Mouse (Mus musculus) heart, embryonic 11.5 days (tissue): ENCODE data around the gene Agtrap. TPM values are rescaled to one million over a fixed set of nuclear protein-coding genes. Genes with fewer than 3 reads are reported as not detected.

ENCODE experiments used
- ATAC-seq: fragments of 200-750 bp; cut with Nextera tagmentation; replicated peaks from 2 replicates; pipeline ENCODE4 v1.8.0; 2017; ENCODE audit warnings: moderate library complexity; ENCODE audit not compliant: insufficient number of reproducible peaks, low FRiP score, low TSS enrichment
- H3K27ac ChIP-seq: fragments of 300-500 bp; sonication (generic); 2 replicates; pipeline ENCODE4 v1.5.1; 2014; ENCODE audit warnings: mild to moderate bottlenecking, low read depth, low read length
- H3K27me3 ChIP-seq: fragments of 300-500 bp; sonication (generic); 2 replicates; pipeline ENCODE4 v1.6.1; 2014; ENCODE audit warnings: mild to moderate bottlenecking, low read length, mixed read lengths; ENCODE audit not compliant: control insufficient read depth, insufficient read depth
- H3K36me3 ChIP-seq: fragments of 300-500 bp; sonication (generic); 2 replicates; pipeline ENCODE4 v1.6.1; 2014; ENCODE audit warnings: mild to moderate bottlenecking, low read length, moderate library complexity, mixed read lengths; ENCODE audit not compliant: control insufficient read depth, insufficient read depth
- H3K4me1 ChIP-seq: fragments of 300-500 bp; sonication (generic); 2 replicates; pipeline ENCODE4 v1.6.1; 2014; ENCODE audit warnings: low read length; ENCODE audit not compliant: control insufficient read depth, insufficient read depth
- H3K4me2 ChIP-seq: fragments of 300-500 bp; sonication (generic); 2 replicates; pipeline ENCODE4 v1.6.1; 2014; ENCODE audit warnings: mild to moderate bottlenecking, moderate library complexity
- H3K4me3 ChIP-seq: fragments of 300-500 bp; sonication (generic); 2 replicates; pipeline ENCODE4 v1.5.1; 2014; ENCODE audit warnings: low read depth, low read length
- H3K9ac ChIP-seq: fragments of 300-500 bp; sonication (generic); 2 replicates; pipeline ENCODE4 v1.6.1; 2014; ENCODE audit warnings: mild to moderate bottlenecking, low read depth, low read length, moderate library complexity
- H3K9me3 ChIP-seq: fragments of 300-500 bp; sonication (generic); replicated peaks from 2 replicates; pipeline ENCODE4 v1.6.1; 2016; ENCODE audit warnings: low read length; ENCODE audit not compliant: control insufficient read depth
- WGBS: fragments of 180-500 bp; shearing (Covaris S2); extraction: QIAGEN DNeasy Blood & Tissue Kit; methylation state at CpG from one replicate; pipeline ENCODE4 v1.1.7; 2014; ENCODE audit not compliant: insufficient replicate concordance; 5-methylcytosine and 5-hydroxymethylcytosine counted together
- polyA plus RNA-seq: library from polyadenylated mRNA; unstranded; fragments of >200 nt; fragmentation: Nextera tagmentation; extraction: Ambion mirVana; gene quantifications from 2 replicates; pipeline ENCODE4 v1.2.1, GENCODE M21; 2014

Agtrap gene
- polyA plus RNA-seq, 1 experiment from 2014 or later, result 17.6 TPM

DNA sequence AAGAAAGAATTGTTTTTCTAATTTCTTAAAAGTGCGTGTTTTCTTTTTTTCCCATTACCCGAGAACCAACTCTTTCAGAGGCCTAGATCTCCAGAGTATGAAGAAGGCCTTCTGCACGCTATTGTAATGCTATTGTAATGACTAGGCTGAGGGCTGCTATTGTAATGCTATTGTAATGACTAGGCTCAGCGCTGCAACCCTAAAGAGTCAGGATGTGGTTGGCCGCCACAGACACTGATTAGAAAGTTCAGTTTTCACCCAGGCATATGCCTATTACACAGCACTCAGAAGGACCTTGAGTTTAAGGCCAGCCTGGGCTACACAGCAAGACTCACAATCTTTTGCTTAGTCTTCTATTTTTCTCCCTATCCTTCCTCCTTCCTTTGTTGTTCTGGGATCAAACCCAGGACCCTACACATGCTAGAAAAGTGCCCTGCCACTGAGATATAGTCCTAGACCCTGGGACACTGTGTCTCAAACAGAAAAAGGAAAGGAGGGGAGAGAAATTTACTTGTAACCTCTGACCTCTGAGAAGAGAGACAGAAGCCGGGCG, 53.9 kb downstream of the Agtrap start:
- Histone ChIP-seq H3K36me3 (no peaks in the 10 kb centered on the region), H3K4me3 (no peak overlapping the region), H3K9ac (no peak overlapping the region), H3K27ac (no peak overlapping the region), H3K9me3 (no peaks in the 10 kb centered on the region), H3K4me2 (no peak overlapping the region), H3K4me1 (peaks cover 5% of the 10 kb centered on the region; the same call in 1 of the 2 replicates), H3K27me3 (no peaks in the 10 kb centered on the region)
- no peak for ATAC-seq
- 82% methylated on average over 7 of the region's 7 CpGs for WGBS

DNA sequence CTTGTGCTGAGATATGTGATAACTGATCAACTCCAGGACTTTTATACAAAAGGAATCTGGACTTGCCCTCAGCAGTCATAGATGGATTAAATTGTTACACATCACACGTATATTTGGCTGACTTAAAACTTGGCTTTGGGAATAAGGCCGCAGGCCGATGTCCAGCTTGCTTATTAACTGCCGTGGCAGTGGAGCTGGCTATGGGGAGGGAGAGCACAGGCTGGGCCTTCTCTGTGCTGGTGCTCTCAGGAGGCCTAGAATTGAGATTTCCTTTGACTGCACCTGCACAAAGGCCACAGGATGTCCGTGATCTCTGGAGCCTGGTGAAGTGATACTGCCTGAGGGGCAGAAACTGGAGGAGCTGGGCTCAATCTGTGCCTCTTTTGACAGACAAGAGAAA, 57.3 kb downstream of the Agtrap start:
- Histone ChIP-seq H3K4me3 (no peak overlapping the region), H3K9me3 (no peaks in the 10 kb centered on the region), H3K36me3 (peaks cover 9% of the 10 kb centered on the region), H3K4me1 (no peaks in the 10 kb centered on the region), H3K4me2 (no peak overlapping the region), H3K27me3 (no peaks in the 10 kb centered on the region), H3K9ac (no peak overlapping the region), H3K27ac (no peak overlapping the region)
- WGBS, result 94% methylated on average over 5 of the region's 5 CpGs
- ATAC-seq, result no peak

DNA sequence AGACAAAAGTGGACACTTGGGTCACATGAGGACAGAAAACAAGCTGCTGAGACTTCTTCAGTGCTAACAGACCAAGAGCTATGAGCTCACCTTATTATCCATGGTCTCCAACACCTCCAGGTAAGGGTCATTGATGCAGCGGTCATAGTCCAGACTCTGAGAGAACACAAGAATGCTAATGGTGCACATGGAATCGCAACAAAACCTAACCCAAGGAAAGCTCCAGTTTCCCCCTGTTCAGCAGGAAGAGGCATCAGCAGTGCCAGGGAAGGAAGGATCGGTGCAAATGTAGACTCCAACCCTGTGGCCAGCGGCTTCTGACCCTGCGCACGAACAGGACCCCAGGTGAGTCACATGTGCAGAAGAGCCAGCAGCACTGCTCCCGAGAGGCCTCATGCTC, 58.5 kb downstream of the Agtrap start:
- 95% methylated on average over 7 of the region's 7 CpGs for WGBS
- H3K4me2 ChIP-seq, result no peak overlapping the region
- no peak overlapping the region for H3K4me3 ChIP-seq
- no peak for ATAC-seq
- H3K36me3 ChIP-seq, result peaks cover 10% of the 10 kb centered on the region
- H3K4me1 ChIP-seq, result no peaks in the 10 kb centered on the region
- no peak overlapping the region for H3K27ac ChIP-seq
- no peaks in the 10 kb centered on the region for H3K9me3 ChIP-seq
- H3K27me3 ChIP-seq, result no peaks in the 10 kb centered on the region
- no peak overlapping the region for H3K9ac ChIP-seq

Other genes with a start within 250 kb of the Agtrap start
- 4.9 and 6.9 TPM in 2 replicates for gene Zfp933, start 239.7 kb downstream of the Agtrap start, polyA plus RNA-seq
- 23.9 and 24.9 TPM in 2 replicates for gene Miip, start 219.2 kb downstream of the Agtrap start, polyA plus RNA-seq
- gene Fv1, start 219.1 kb downstream of the Agtrap start, polyA plus RNA-seq, result 7.2 and 10.8 TPM in 2 replicates
- 61.8 and 95.4 TPM in 2 replicates for gene Mfn2, start 183.3 kb downstream of the Agtrap start, polyA plus RNA-seq
- gene Plod1, start 151.3 kb downstream of the Agtrap start, polyA plus RNA-seq, result 40.1 and 50.2 TPM in 2 replicates
- 16.4 and 16.5 TPM in 2 replicates for gene 2510039O18Rik, start 147.1 kb downstream of the Agtrap start, polyA plus RNA-seq
- 305 and 336 TPM in 2 replicates for gene Nppb, start 102.2 kb downstream of the Agtrap start, polyA plus RNA-seq
- gene Nppa, start 87.3 kb downstream of the Agtrap start, polyA plus RNA-seq, result 5,496 and 5,973 TPM in 2 replicates
- 6.3 and 7.3 TPM in 2 replicates for gene Clcn6, start 49.2 kb downstream of the Agtrap start, polyA plus RNA-seq
- 8.9 and 10.4 TPM in 2 replicates for gene Mthfr, start 49.0 kb downstream of the Agtrap start, polyA plus RNA-seq
- gene Mad2l2, start 42.4 kb upstream of the Agtrap start, polyA plus RNA-seq, result 45.3 and 47.2 TPM in 2 replicates
- 0.06 and 0.16 TPM in 2 replicates for gene Draxin, start 42.7 kb upstream of the Agtrap start, polyA plus RNA-seq
- gene Fbxo6, start 64.1 kb upstream of the Agtrap start, polyA plus RNA-seq, result 23.3 and 24.5 TPM in 2 replicates
- gene Fbxo44, start 72.5 kb upstream of the Agtrap start, polyA plus RNA-seq, result 20.4 and 24.8 TPM in 2 replicates
- gene Fbxo2, start 72.6 kb upstream of the Agtrap start, polyA plus RNA-seq, result 0.84 TPM in 2 replicates
- 0.06 TPM in 1 of 2 replicates, not detected in the other for gene Disp3, start 199.9 kb upstream of the Agtrap start, polyA plus RNA-seq